Mouse (Mus musculus) hematopoietic multipotent progenitor cell, adult 10-12 weeks (in vitro differentiated cells): ENCODE results near the gene Gm10803. TPM values are rescaled to one million over a fixed set of nuclear protein-coding genes. Genes with fewer than 3 reads are reported as not detected.

Experiments
- polyA plus RNA-seq: library from polyadenylated mRNA; stranded (reverse); fragments of >175 nt; gene quantifications from 2 replicates; pipeline ENCODE4 v1.2.3, GENCODE M21; 2012; ENCODE audit warnings: low replicate concordance

Gm10803 gene
- polyA plus RNA-seq, result not detected in 2 replicates

GRCm38 (mm10) chr2:93560268-93560667 is at the start of gene Gm10803:
Gene Gm10803 (plus strand): TSS chr2:93560568.

Other genes starting within 250 kb of the Gm10803 start
- 0.10 and 0.98 TPM in 2 replicates for gene Tspan18, start 226.1 kb upstream of the Gm10803 start, polyA plus RNA-seq
- 94.2 and 224 TPM in 2 replicates for gene Cd82, start 97.4 kb upstream of the Gm10803 start, polyA plus RNA-seq
- gene Alx4, start 81.8 kb downstream of the Gm10803 start, polyA plus RNA-seq, result 0.07 TPM in 1 of 2 replicates, not detected in the other